Mouse (Mus musculus): ENCODE data around the gene Gjb6. TPM values are rescaled to one million over a fixed set of nuclear protein-coding genes. Genes with fewer than 3 reads are reported as not detected.

Gene Gjb6
- polyA plus RNA-seq, 1 experiment: not detected

DNA sequence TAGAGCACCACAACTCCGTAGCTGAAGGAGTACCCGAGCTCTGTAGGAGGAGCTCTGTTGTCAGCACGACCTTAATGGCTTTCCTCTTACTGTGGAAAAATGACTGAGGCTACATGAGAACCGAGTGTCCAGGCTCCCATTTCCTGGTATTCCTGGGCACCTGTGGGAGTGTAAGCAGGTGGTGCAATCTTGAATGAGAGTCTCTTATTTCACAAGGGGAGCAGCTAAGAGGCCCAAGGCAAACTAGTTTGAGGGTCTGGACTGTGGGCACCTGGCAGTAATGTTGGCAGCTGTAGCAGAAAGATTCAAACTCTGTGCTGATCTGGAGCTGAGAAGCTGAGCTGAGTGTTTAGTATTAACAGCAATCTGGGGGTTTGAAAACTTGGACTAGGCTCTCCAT is 6.0 kb downstream of the Gjb6 start:
- Histone ChIP-seq H3K27ac (ENCODE audit: insufficient read depth, low read depth, low read length) (no peak overlapping the region), H3K4me1 (ENCODE audit: control insufficient read depth, insufficient read depth, insufficient read length, low read length) (no peaks in the 10 kb centered on the region), H3K36me3 (ENCODE audit: control insufficient read depth, insufficient read depth, low read length) (no peaks in the 10 kb centered on the region), H3K4me3 (ENCODE audit: low read depth, low read length) (no peak overlapping the region), H3K27me3 (ENCODE audit: control insufficient read depth, insufficient read depth, low read length) (peaks cover 6% of the 10 kb centered on the region; the same call in 1 of the 2 replicates)
- no peak for TF ChIP-seq POLR2A (IDR thresholded peaks at IDR 0.05; ENCODE audit: low read depth, low read length)
- TF ChIP-seq CTCF (IDR thresholded peaks at IDR 0.05; ENCODE audit: extremely low read depth, insufficient read length, insufficient replicate concordance, low read depth, low read length): no peak
- 23% methylated on average over 4 of the region's 4 CpGs for WGBS

DNA sequence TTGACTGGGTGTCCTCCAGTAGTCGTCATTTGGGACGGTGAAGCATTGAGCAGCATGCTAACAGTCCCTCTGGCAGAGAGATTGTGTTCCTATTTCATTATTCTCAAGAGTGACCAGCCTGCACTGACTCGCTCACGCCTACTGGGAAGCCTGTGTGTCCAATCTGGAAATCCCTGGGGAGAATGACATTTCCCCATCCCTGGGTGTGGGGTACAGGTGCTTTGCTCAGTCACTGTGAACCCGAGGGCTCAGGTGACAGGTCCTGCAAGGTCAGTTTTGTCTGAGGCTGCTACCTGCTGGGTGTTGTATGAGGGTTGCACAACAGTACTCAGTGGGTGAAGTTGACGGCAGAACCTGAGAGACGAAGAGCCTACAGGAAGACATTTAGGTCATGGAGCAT is 11.1 kb downstream of the Gjb6 start:
- H3K4me3 ChIP-seq (ENCODE audit: low read depth, low read length): no peak overlapping the region
- no peak overlapping the region for H3K27ac ChIP-seq (ENCODE audit: insufficient read depth, low read depth, low read length)
- no peaks in the 10 kb centered on the region for H3K27me3 ChIP-seq (ENCODE audit: control insufficient read depth, insufficient read depth, low read length)
- no peak for TF ChIP-seq POLR2A (IDR thresholded peaks at IDR 0.05; ENCODE audit: low read depth, low read length)
- H3K36me3 ChIP-seq (ENCODE audit: control insufficient read depth, insufficient read depth, low read length): no peaks in the 10 kb centered on the region
- 87% methylated on average over 7 of the region's 7 CpGs for whole genome bisulfite sequencing
- H3K4me1 ChIP-seq (ENCODE audit: control insufficient read depth, insufficient read depth, insufficient read length, low read length): no peaks in the 10 kb centered on the region

DNA sequence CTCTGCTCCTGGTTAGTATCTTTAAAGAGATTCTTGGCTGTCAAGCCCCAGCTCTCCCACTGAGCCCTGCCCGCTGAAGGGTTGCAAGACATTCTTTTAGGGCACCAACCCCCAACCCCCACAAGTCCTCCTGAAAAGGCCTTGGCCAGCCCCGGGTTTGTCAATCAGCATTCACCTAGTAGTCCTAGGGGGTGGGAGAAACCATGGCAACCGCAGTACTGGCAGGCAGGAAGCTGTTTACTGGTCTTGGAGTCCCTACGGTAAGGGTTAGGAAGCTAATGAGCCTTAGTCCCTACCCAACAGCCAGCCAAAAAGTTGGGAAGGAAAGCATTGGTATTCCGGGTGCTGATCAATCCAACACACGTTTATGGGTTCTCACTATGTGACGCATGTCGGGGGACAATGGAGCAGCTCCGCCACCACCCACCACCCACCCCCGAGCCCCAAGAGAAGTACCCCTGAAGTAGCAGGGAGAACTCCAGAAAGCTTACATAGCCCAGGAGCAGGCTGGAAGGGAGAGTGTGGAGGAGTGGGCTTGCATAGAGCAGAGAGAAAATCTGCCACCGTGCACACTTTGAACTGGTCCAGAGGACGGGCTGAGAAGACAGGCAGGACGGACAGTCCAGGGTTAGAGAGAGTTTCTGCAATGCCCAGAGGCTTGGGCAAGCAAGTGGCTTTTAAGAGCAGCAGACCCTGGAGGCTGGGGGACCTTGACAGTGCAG is 17.4 kb downstream of the Gjb6 start, which contains the start of gene Gm4491:
TSS of gene Gm4491 (minus strand) at position 61 of the 722 bp plus-strand sequence.
- 53% methylated on average over 13 of the region's 13 CpGs for WGBS
- Histone ChIP-seq H3K27ac (ENCODE audit: insufficient read depth, low read depth, low read length) (no peak within 1 kb of the TSS), H3K4me3 (ENCODE audit: low read depth, low read length) (no peak within 1 kb of the TSS), H3K4me1 (ENCODE audit: control insufficient read depth, insufficient read depth, insufficient read length, low read length) (no peaks in the 10 kb centered on the region), H3K27me3 (ENCODE audit: control insufficient read depth, insufficient read depth, low read length) (no peaks in the 10 kb centered on the region), H3K36me3 (ENCODE audit: control insufficient read depth, insufficient read depth, low read length) (no peaks in the 10 kb centered on the region)
- no peak for TF ChIP-seq CTCF (IDR thresholded peaks at IDR 0.05; ENCODE audit: extremely low read depth, insufficient read length, insufficient replicate concordance, low read depth, low read length)
- no peak for TF ChIP-seq POLR2A (IDR thresholded peaks at IDR 0.05; ENCODE audit: low read depth, low read length)

DNA sequence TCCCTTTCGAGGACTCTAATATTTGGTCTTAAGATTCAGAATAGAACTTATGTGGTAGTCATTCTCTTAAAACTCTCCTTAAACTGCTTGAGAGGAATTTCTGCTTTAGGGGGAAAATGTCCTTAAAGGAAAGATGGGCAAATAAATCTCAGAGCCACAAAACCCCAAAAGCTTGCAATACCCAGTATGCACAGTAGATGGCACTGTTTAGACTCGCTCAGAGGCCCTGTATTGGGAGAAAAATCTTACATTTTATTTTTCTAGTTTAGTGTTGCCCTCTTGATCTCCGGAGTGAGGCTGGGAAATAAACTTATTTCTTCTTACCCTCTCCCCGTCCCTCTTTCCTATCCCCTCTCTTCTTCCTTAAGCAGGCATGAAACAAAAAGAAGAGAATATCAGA is 24.2 kb downstream of the Gjb6 start:
- H3K36me3 ChIP-seq (ENCODE audit: control insufficient read depth, insufficient read depth, low read length): no peaks in the 10 kb centered on the region
- no peak overlapping the region for H3K27ac ChIP-seq (ENCODE audit: insufficient read depth, low read depth, low read length)
- H3K4me1 ChIP-seq (ENCODE audit: control insufficient read depth, insufficient read depth, insufficient read length, low read length): no peaks in the 10 kb centered on the region
- TF ChIP-seq POLR2A (IDR thresholded peaks at IDR 0.05; ENCODE audit: low read depth, low read length) (no peak), CTCF (IDR thresholded peaks at IDR 0.05; ENCODE audit: extremely low read depth, insufficient read length, insufficient replicate concordance, low read depth, low read length) (no peak)
- 14% methylated on average over 4 of the region's 4 CpGs for WGBS
- H3K4me3 ChIP-seq (ENCODE audit: low read depth, low read length): no peak overlapping the region
- no peaks in the 10 kb centered on the region; the same call in 1 of the 2 replicates for H3K27me3 ChIP-seq (ENCODE audit: control insufficient read depth, insufficient read depth, low read length)

- no peak overlapping the region for H3K4me3 ChIP-seq (ENCODE audit: low read depth, low read length)
- no peaks in the 10 kb centered on the region; the same call in 1 of the 2 replicates for H3K27me3 ChIP-seq (ENCODE audit: control insufficient read depth, insufficient read depth, low read length)
- no peaks in the 10 kb centered on the region for H3K36me3 ChIP-seq (ENCODE audit: control insufficient read depth, insufficient read depth, low read length)
- WGBS: 73% methylated on average over 5 of the region's 5 CpGs
- no peaks in the 10 kb centered on the region; the same call in 1 of the 2 replicates for H3K4me1 ChIP-seq (ENCODE audit: control insufficient read depth, insufficient read depth, insufficient read length, low read length)
- TF ChIP-seq POLR2A (IDR thresholded peaks at IDR 0.05; ENCODE audit: low read depth, low read length) (no peak), CTCF (IDR thresholded peaks at IDR 0.05; ENCODE audit: extremely low read depth, insufficient read length, insufficient replicate concordance, low read depth, low read length) (no peak)
- H3K27ac ChIP-seq (ENCODE audit: insufficient read depth, low read depth, low read length): no peak overlapping the region
Observed at GRCm38 (mm10) chr14:57107916-57108315, 25.5 kb downstream of the Gjb6 start.

DNA sequence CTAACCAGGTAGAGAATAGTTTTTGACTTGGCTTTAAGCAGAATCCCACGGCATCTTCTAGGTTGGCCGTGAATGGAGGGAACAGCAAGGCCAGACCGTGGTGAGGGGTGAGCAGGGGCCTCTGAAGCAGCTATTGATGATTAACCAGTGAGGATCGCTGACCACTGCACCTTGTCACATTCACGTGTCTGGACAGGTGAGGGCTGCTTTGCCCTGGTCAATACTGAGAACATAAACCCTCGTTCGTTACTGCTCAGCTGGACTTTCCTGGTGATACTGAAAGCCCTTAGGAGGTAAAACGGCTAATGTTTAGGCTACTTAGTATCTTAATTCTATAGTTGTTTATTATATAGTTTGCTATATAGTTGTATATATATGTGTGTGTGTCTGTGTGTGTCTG is 26.3 kb downstream of the Gjb6 start:
- 84% methylated on average over 8 of the region's 8 CpGs for WGBS
- Histone ChIP-seq H3K4me3 (ENCODE audit: low read depth, low read length) (no peak overlapping the region), H3K27ac (ENCODE audit: insufficient read depth, low read depth, low read length) (no peak overlapping the region), H3K27me3 (ENCODE audit: control insufficient read depth, insufficient read depth, low read length) (no peaks in the 10 kb centered on the region; the same call in 1 of the 2 replicates), H3K4me1 (ENCODE audit: control insufficient read depth, insufficient read depth, insufficient read length, low read length) (peaks cover 1% of the 10 kb centered on the region), H3K36me3 (ENCODE audit: control insufficient read depth, insufficient read depth, low read length) (no peaks in the 10 kb centered on the region)
- TF ChIP-seq POLR2A (IDR thresholded peaks at IDR 0.05; ENCODE audit: low read depth, low read length): no peak
- TF ChIP-seq CTCF (IDR thresholded peaks at IDR 0.05; ENCODE audit: extremely low read depth, insufficient read length, insufficient replicate concordance, low read depth, low read length): no peak

- TF ChIP-seq CTCF (IDR thresholded peaks at IDR 0.05; ENCODE audit: extremely low read depth, insufficient read length, insufficient replicate concordance, low read depth, low read length): no peak
- TF ChIP-seq POLR2A (IDR thresholded peaks at IDR 0.05; ENCODE audit: low read depth, low read length): no peak
- Histone ChIP-seq H3K4me3 (ENCODE audit: low read depth, low read length) (no peak overlapping the region), H3K27ac (ENCODE audit: insufficient read depth, low read depth, low read length) (no peak overlapping the region), H3K27me3 (ENCODE audit: control insufficient read depth, insufficient read depth, low read length) (no peaks in the 10 kb centered on the region; the same call in 1 of the 2 replicates), H3K4me1 (ENCODE audit: control insufficient read depth, insufficient read depth, insufficient read length, low read length) (peaks cover 3% of the 10 kb centered on the region), H3K36me3 (ENCODE audit: control insufficient read depth, insufficient read depth, low read length) (no peaks in the 10 kb centered on the region)
- 79% methylated on average over 11 of the region's 11 CpGs for WGBS
Observed at GRCm38 (mm10) chr14:57105721-57106120, 27.7 kb downstream of the Gjb6 start.
